Mouse (Mus musculus) MEL (cell line): ENCODE data around the gene Nt5c1a.

Experiments used
- CHD2 ChIP-seq: IDR thresholded peaks from 2 replicates; pipeline ENCODE4 v1.6.1; 2011; ENCODE audit warnings: low read length, improper control_type of control experiment
- CTCF ChIP-seq, 3 experiments: IDR thresholded peaks in 2 of 3; conservative IDR thresholded peaks in 1 of 3; 2 replicates each; pipeline ENCODE4 v1.5.1; 2011 to 2012; ENCODE audit warnings: low read length in 3 of 3, low read depth in 2 of 3, mild to moderate bottlenecking in 2 of 3, improper control_type of control experiment in 1 of 3, inconsistent platforms in 1 of 3, mixed read lengths in 1 of 3, moderate library complexity in 1 of 3; ENCODE audit not compliant: control insufficient read depth in 1 of 3, insufficient read depth in 1 of 3, poor library complexity in 1 of 3, severe bottlenecking in 1 of 3
- EP300 ChIP-seq, 2 experiments: IDR thresholded peaks; 2 replicates each; pipeline ENCODE4 v1.6.1; 2011; ENCODE audit warnings: improper control_type of control experiment in 2 of 2, low read length in 2 of 2, low read depth in 1 of 2, mild to moderate bottlenecking in 1 of 2
- GATA1 ChIP-seq: IDR thresholded peaks from 2 replicates; pipeline ENCODE4 v1.6.1; 2011; ENCODE audit warnings: low read depth, low read length, improper control_type of control experiment
- MAFK ChIP-seq: IDR thresholded peaks from 2 replicates; pipeline ENCODE4 v1.6.1; 2011; ENCODE audit warnings: low read depth, mild to moderate bottlenecking, low read length, improper control_type of control experiment, borderline replicate concordance
- MEF2A ChIP-seq: IDR thresholded peaks from 2 replicates; pipeline ENCODE4 v1.6.1; 2014; ENCODE audit warnings: low read depth, mild to moderate bottlenecking, inconsistent platforms, low read length, improper control_type of control experiment; ENCODE audit not compliant: poor library complexity, insufficient replicate concordance, severe bottlenecking; ENCODE audit errors: extremely low read depth
- MXI1 ChIP-seq: IDR thresholded peaks from 2 replicates; pipeline ENCODE4 v1.6.1; 2011; ENCODE audit warnings: mild to moderate bottlenecking, low read depth, low read length, improper control_type of control experiment
- NELFE ChIP-seq: IDR thresholded peaks from 2 replicates; pipeline ENCODE4 v1.6.1; 2011; ENCODE audit warnings: low read depth, low read length, improper control_type of control experiment
- POLR2A ChIP-seq, 2 experiments: IDR thresholded peaks; 2 replicates each; pipeline ENCODE4 v1.6.1; 2011 to 2012; ENCODE audit warnings: low read length in 2 of 2, mild to moderate bottlenecking in 2 of 2, control low read depth in 1 of 2, improper control_type of control experiment in 1 of 2, low read depth in 1 of 2, moderate library complexity in 1 of 2; ENCODE audit not compliant: control insufficient read depth in 1 of 2, insufficient read depth in 1 of 2, poor library complexity in 1 of 2
- SIN3A ChIP-seq: IDR thresholded peaks from 2 replicates; pipeline ENCODE4 v1.6.1; 2012; ENCODE audit warnings: low read length, improper control_type of control experiment, inconsistent platforms
- SMC3 ChIP-seq: IDR thresholded peaks from 2 replicates; pipeline ENCODE4 v1.6.1; 2011; ENCODE audit warnings: low read depth, low read length, improper control_type of control experiment
- TAL1 ChIP-seq: IDR thresholded peaks from 2 replicates; pipeline ENCODE4 v1.6.1; 2012; ENCODE audit warnings: mild to moderate bottlenecking, inconsistent platforms, low read length, moderate library complexity, mixed read lengths
- UBTF ChIP-seq: IDR thresholded peaks from 2 replicates; pipeline ENCODE4 v1.6.1; 2012; ENCODE audit warnings: low read depth, mild to moderate bottlenecking, inconsistent platforms, low read length, improper control_type of control experiment, moderate library complexity, borderline replicate concordance; ENCODE audit not compliant: insufficient read depth
- USF2 ChIP-seq, 2 experiments: IDR thresholded peaks; 2 replicates each; pipeline ENCODE4 v1.6.1; 2011 to 2012; ENCODE audit warnings: improper control_type of control experiment in 2 of 2, low read length in 2 of 2, borderline replicate concordance in 1 of 2, inconsistent platforms in 1 of 2, low read depth in 1 of 2, mild to moderate bottlenecking in 1 of 2; ENCODE audit not compliant: insufficient read depth in 1 of 2

DNA sequence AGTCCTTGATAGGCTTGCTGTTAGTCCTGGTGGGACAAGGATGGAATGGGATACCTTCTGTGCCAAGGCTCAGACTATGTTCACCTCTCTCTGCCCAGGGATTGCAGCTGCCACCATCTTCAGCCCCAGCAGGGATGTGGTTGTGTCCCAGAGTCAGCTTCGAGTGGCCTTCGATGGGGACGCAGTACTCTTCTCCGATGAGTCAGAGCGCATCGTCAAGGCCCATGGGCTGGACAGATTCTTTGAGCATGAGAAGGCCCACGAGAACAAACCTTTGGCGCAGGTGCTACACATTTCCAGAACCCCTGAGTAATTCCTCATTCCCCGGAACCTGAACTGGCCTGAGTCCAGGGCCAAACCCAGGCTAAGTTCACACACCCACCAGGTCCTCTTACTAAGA, 12.7 kb downstream of the Nt5c1a start:
- TF ChIP-seq EP300 (IDR thresholded peaks at IDR 0.05; ENCODE audit: low read depth in 1 of 2, low read length in 2 of 2) (no peak), MEF2A (no peak), CHD2 (no peak), USF2 (IDR thresholded peaks at IDR 0.05; ENCODE audit: borderline replicate concordance in 1 of 2, insufficient read depth in 1 of 2, low read depth in 1 of 2, low read length in 2 of 2) (no peak), MAFK (no peak), SMC3 (no peak), CTCF (IDR thresholded peaks at IDR 0.05 in 2 of 3, conservative IDR thresholded peaks at IDR 0.05 in 1 of 3; ENCODE audit: control insufficient read depth in 1 of 3, insufficient read depth in 1 of 3, low read depth in 2 of 3, low read length in 3 of 3, poor library complexity in 1 of 3, severe bottlenecking in 1 of 3) (no peak), TAL1 (no peak), POLR2A (IDR thresholded peaks at IDR 0.05; ENCODE audit: control insufficient read depth in 1 of 2, insufficient read depth in 1 of 2, low read depth in 1 of 2, low read length in 2 of 2, poor library complexity in 1 of 2) (no peak), UBTF (no peak), MXI1 (no peak), SIN3A (no peak), GATA1 (no peak), NELFE (no peak)
